Mouse (Mus musculus): ENCODE data around the gene Zfhx2.

GRCm38 (mm10) chr14:55077481-55078365 is 14.4 kb downstream of the Zfhx2 start:
- TF ChIP-seq CTCF (IDR thresholded peaks at IDR 0.05; ENCODE audit: control insufficient read depth, insufficient read depth, insufficient replicate concordance, low read depth, low read length) = no peak
- TF ChIP-seq POLR2A (IDR thresholded peaks at IDR 0.05; ENCODE audit: control insufficient read depth, low read depth, low read length) = no peak
